Mouse (Mus musculus) heart, postnatal 0 days (tissue): ENCODE results near the gene Hivep3.

ENCODE experiments used
- CTCF ChIP-seq: IDR thresholded peaks from 2 replicates; pipeline ENCODE4 v1.5.1; 2016; ENCODE audit warnings: antibody characterized with exemption, control low read depth, low read depth
- EP300 ChIP-seq: IDR thresholded peaks from 2 replicates; pipeline ENCODE4 v1.6.1; 2016; ENCODE audit warnings: antibody characterized with exemption, low read depth

- TF ChIP-seq EP300 (no peak), CTCF (no peak)
Measured at GRCm38 (mm10) chr4:119780881-119781280, 47.3 kb downstream of the Hivep3 start.
